Mouse (Mus musculus): ENCODE results near the gene Car14.

- TF ChIP-seq TAL1 (IDR thresholded peaks at IDR 0.05; ENCODE audit: low read length) = no peak
- TF ChIP-seq GATA1 (IDR thresholded peaks at IDR 0.05; ENCODE audit: low read length) = no peak
Observed at GRCm38 (mm10) chr3:95924185-95924584, 19.7 kb upstream of the Car14 start.
